Mouse (Mus musculus): Measurements from ENCODE around the gene Itgb3. TPM values are rescaled to one million over a fixed set of nuclear protein-coding genes. Genes with fewer than 3 reads are reported as not detected.

The Itgb3 gene
- total and polyA plus RNA-seq, 3 experiments: 0.87 to 19.2 (median 2.7) TPM

GRCm38 (mm10) chr11:104580606-104581005, 27.2 kb upstream of the Itgb3 start:
- ATAC-seq (ENCODE audit: extremely low read depth, insufficient number of reproducible peaks, low FRiP score, poor library complexity, severe bottlenecking) (no peak), DNase-seq (ENCODE audit: low spot score) (no peak)
- H3K27me3 ChIP-seq (ENCODE audit: insufficient read depth, low read length): peaks cover 38% of the 10 kb centered on the region
- no peaks in the 10 kb centered on the region for H3K9me3 ChIP-seq (replicated peaks)
- no peaks in the 10 kb centered on the region for H3K4me1 ChIP-seq (ENCODE audit: insufficient read depth, low read depth, low read length)
- TF ChIP-seq GATA2 (IDR thresholded peaks at IDR 0.05; ENCODE audit: borderline replicate concordance, low read depth, low read length): no peak
- TF ChIP-seq TAL1 (conservative IDR thresholded peaks at IDR 0.05; ENCODE audit: low read depth, low read length): no peak
- TF ChIP-seq CTCF (IDR thresholded peaks at IDR 0.05; ENCODE audit: low read depth, low read length): no peak
- no peak for TF ChIP-seq GATA1 (IDR thresholded peaks at IDR 0.05; ENCODE audit: borderline replicate concordance, low read length)
- no peak for TF ChIP-seq POLR2AphosphoS5 (IDR thresholded peaks at IDR 0.05; ENCODE audit: insufficient replicate concordance, low read depth, low read length)
- no peak overlapping the region for H3K4me3 ChIP-seq (ENCODE audit: low read depth, low read length)
- no peaks in the 10 kb centered on the region for H3K36me3 ChIP-seq (replicated peaks)

- DNase-seq (ENCODE audit: low spot score) (no peak), ATAC-seq (ENCODE audit: extremely low read depth, insufficient number of reproducible peaks, low FRiP score, poor library complexity, severe bottlenecking) (no peak)
- no peaks in the 10 kb centered on the region for H3K4me1 ChIP-seq (ENCODE audit: insufficient read depth, low read depth, low read length)
- no peak overlapping the region for H3K4me3 ChIP-seq (ENCODE audit: low read depth, low read length)
- no peaks in the 10 kb centered on the region for H3K36me3 ChIP-seq (replicated peaks)
- H3K27me3 ChIP-seq (ENCODE audit: insufficient read depth, low read length): peaks cover 40% of the 10 kb centered on the region
- TF ChIP-seq TAL1 (conservative IDR thresholded peaks at IDR 0.05; ENCODE audit: low read depth, low read length): no peak
- H3K9me3 ChIP-seq (replicated peaks): no peaks in the 10 kb centered on the region
Measured at GRCm38 (mm10) chr11:104581446-104582307, 26.1 kb upstream of the Itgb3 start.

- ATAC-seq (ENCODE audit: extremely low read depth, insufficient number of reproducible peaks, low FRiP score, poor library complexity, severe bottlenecking): no peak
- no peaks in the 10 kb centered on the region for H3K36me3 ChIP-seq (replicated peaks)
- H3K4me1 ChIP-seq (ENCODE audit: insufficient read depth, low read depth, low read length): no peaks in the 10 kb centered on the region
- H3K4me3 ChIP-seq (ENCODE audit: low read depth, low read length): no peak overlapping the region
- TF ChIP-seq CTCF (IDR thresholded peaks at IDR 0.05; ENCODE audit: low read depth, low read length) (no peak), TAL1 (conservative IDR thresholded peaks at IDR 0.05; ENCODE audit: low read depth, low read length) (no peak), GATA1 (IDR thresholded peaks at IDR 0.05; ENCODE audit: borderline replicate concordance, low read length) (no peak)
- H3K27me3 ChIP-seq (ENCODE audit: insufficient read depth, low read length): peaks cover 39% of the 10 kb centered on the region
- DNase-seq (ENCODE audit: low spot score): no peak
- no peaks in the 10 kb centered on the region for H3K9me3 ChIP-seq (replicated peaks)
Measured at GRCm38 (mm10) chr11:104582308-104582606, 25.5 kb upstream of the Itgb3 start.

GRCm38 (mm10) chr11:104582630-104583364, 25.0 kb upstream of the Itgb3 start:
- Histone ChIP-seq H3K4me1 (ENCODE audit: insufficient read depth, low read depth, low read length) (no peaks in the 10 kb centered on the region), H3K4me3 (ENCODE audit: low read depth, low read length) (no peak overlapping the region), H3K36me3 (replicated peaks) (no peaks in the 10 kb centered on the region), H3K9me3 (replicated peaks) (no peaks in the 10 kb centered on the region), H3K27me3 (ENCODE audit: insufficient read depth, low read length) (peaks cover 36% of the 10 kb centered on the region)
- no peak for DNase-seq (ENCODE audit: low spot score)
- no peak for ATAC-seq (ENCODE audit: extremely low read depth, insufficient number of reproducible peaks, low FRiP score, poor library complexity, severe bottlenecking)
- TF ChIP-seq TAL1 (conservative IDR thresholded peaks at IDR 0.05; ENCODE audit: low read depth, low read length) (no peak), GATA2 (IDR thresholded peaks at IDR 0.05; ENCODE audit: borderline replicate concordance, low read depth, low read length) (no peak), GATA1 (IDR thresholded peaks at IDR 0.05; ENCODE audit: borderline replicate concordance, low read length) (no peak), CTCF (IDR thresholded peaks at IDR 0.05; ENCODE audit: low read depth, low read length) (no peak), POLR2AphosphoS5 (IDR thresholded peaks at IDR 0.05; ENCODE audit: insufficient replicate concordance, low read depth, low read length) (no peak)

GRCm38 (mm10) chr11:104585495-104585894, 22.3 kb upstream of the Itgb3 start:
- Histone ChIP-seq H3K4me3 (ENCODE audit: low read depth, low read length) (no peak overlapping the region), H3K4me1 (ENCODE audit: insufficient read depth, low read depth, low read length) (peaks cover 12% of the 10 kb centered on the region), H3K9me3 (replicated peaks) (no peaks in the 10 kb centered on the region), H3K36me3 (replicated peaks) (no peaks in the 10 kb centered on the region), H3K27me3 (ENCODE audit: insufficient read depth, low read length) (peaks cover 26% of the 10 kb centered on the region)
- no peak for DNase-seq (ENCODE audit: low spot score)
- no peak for ATAC-seq (ENCODE audit: extremely low read depth, insufficient number of reproducible peaks, low FRiP score, poor library complexity, severe bottlenecking)
- TF ChIP-seq CTCF (IDR thresholded peaks at IDR 0.05; ENCODE audit: low read depth, low read length): no peak
- TF ChIP-seq TAL1 (conservative IDR thresholded peaks at IDR 0.05; ENCODE audit: low read depth, low read length): no peak
- no peak for TF ChIP-seq POLR2AphosphoS5 (IDR thresholded peaks at IDR 0.05; ENCODE audit: insufficient replicate concordance, low read depth, low read length)
- no peak for TF ChIP-seq GATA2 (IDR thresholded peaks at IDR 0.05; ENCODE audit: borderline replicate concordance, low read depth, low read length)
- TF ChIP-seq GATA1 (IDR thresholded peaks at IDR 0.05; ENCODE audit: borderline replicate concordance, low read length): no peak

- no peak overlapping the region for H3K4me3 ChIP-seq (ENCODE audit: low read depth, low read length)
- H3K9me3 ChIP-seq (replicated peaks): no peaks in the 10 kb centered on the region
- peaks cover 26% of the 10 kb centered on the region for H3K4me1 ChIP-seq (ENCODE audit: insufficient read depth, low read depth, low read length)
- DNase-seq (ENCODE audit: low spot score): no peak
- ATAC-seq (ENCODE audit: extremely low read depth, insufficient number of reproducible peaks, low FRiP score, poor library complexity, severe bottlenecking): no peak
- no peaks in the 10 kb centered on the region for H3K36me3 ChIP-seq (replicated peaks)
- TF ChIP-seq TAL1 (conservative IDR thresholded peaks at IDR 0.05; ENCODE audit: low read depth, low read length) (no peak), CTCF (IDR thresholded peaks at IDR 0.05; ENCODE audit: low read depth, low read length) (no peak), GATA1 (IDR thresholded peaks at IDR 0.05; ENCODE audit: borderline replicate concordance, low read length) (no peak), POLR2AphosphoS5 (IDR thresholded peaks at IDR 0.05; ENCODE audit: insufficient replicate concordance, low read depth, low read length) (no peak), GATA2 (IDR thresholded peaks at IDR 0.05; ENCODE audit: borderline replicate concordance, low read depth, low read length) (no peak)
- peaks cover 36% of the 10 kb centered on the region for H3K27me3 ChIP-seq (ENCODE audit: insufficient read depth, low read length)
Measured at GRCm38 (mm10) chr11:104587904-104588303, 19.9 kb upstream of the Itgb3 start.
